Mouse (Mus musculus) mesoderm, embryonic 11.5 days (tissue): ENCODE results near the gene Ckm.

Source experiments
- DNase-seq: peaks from one replicate; pipeline ENCODE4 v3.0.0-alpha.2; 2012; ENCODE audit warnings: low read depth, low spot score

Ckm gene

DNA sequence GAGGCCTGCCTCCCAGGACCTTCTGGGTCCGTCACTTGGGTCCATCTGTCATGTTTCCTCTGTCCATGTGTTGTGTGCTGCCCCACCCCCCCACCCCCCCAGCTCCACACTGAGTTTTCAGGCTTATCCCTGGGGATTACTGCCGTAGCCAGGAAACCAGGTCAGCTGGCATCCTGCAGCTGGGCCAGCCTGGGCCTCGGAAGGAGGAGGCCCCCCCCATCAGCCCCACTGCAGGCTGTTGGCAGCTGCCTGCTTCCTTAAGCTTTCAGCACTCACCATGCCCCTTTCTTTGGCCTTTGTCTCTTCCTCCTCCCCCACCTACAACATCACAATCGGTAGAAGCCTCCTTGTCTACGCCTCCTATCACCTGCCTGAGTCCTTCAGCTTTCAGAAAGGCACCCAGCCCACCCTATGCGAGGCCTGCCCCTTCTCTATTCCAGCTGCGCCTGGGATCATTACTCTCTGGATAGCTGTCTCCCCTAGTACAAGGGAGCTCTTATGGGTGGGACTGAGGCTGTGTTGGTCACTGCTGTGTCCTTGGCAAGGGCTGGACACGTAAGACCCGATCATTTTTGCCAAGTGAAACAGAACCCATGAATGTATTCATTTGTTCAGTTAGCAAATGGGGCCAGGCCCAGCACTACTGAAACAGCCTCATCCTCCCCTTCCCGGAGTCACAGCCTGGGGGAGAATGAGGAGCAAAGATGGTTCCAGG lies 15.7 kb upstream of the Ckm start:
- no peak for DNase-seq

DNA sequence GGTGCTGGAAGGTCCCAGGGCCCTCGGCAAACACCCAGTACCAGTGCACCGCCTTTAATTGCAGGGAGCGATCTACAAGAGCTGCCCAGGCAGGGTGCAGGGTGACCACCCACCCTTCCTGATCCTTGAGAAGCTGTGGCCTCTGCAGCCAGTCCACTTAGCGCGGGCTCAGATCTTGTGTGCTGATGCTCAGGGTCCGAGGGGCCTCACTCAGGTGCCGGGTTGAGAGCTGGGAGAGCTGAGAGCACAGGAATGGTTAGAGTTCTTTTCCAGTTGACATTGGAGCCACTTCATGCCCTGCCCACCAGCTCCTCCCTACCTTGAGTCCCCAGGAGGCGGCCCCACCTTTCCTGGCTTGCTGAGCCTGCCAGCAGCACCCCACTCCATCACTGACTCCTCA lies 10.1 kb upstream of the Ckm start:
- no peak for DNase-seq

DNA sequence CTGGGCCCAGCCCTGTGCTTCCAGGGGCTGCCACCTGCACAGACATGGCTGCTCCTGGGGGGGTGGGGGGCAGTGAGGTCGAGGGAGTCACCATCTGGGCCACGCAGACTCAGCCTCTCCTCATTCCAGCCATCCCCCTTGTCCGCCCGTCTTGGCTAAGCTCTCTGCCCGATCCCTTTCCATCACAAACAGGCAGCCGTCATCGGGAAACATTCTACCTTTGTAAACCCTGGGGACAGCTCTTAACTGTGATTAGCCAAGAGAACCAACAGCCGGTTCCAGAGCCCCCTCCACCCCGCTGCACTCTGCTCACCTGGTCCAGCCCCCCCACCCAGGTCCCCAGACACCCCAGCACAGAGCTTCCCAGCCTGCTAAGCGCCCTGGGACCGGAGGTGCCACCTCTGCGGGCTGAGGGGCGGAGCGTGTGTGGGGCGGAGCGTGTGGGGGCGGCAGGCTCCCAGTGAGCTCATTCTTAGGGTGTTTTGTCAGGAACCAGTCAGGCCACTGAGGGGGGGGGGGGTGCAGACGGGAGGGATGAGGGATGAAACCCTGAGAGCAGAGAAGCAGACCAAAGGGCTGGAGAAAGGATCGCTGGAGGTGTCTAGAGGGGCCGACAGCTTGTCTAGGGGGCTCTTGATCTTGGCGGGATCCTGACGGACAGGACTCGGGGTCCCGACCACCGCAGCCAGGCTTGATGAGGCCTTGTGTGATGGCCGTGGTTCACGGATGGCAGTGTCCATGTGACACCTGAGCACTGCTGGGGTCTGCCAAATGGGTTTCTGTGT lies 4.9 kb upstream of the Ckm start:
- peak; percentile 42 for DNase-seq

DNA sequence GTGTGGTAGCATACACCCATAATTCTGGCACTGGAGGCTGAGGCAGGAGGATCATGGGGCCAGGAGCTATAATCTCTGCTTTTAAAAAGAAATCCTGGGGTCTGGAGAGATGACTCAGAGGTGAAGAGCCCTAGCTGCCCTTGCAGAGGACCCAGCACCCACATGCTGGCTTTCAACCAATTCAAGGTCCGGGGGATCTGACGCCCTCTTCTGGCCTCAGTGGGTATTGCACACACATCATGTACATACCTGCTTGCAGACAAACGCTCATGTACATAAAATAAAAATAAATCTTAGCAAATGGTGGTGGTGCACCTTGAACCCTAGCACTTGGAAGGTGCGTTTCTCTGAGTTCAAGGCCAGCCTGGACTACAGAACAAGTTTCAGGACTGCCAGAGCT lies 3.6 kb upstream of the Ckm start:
- DNase-seq: no peak

DNA sequence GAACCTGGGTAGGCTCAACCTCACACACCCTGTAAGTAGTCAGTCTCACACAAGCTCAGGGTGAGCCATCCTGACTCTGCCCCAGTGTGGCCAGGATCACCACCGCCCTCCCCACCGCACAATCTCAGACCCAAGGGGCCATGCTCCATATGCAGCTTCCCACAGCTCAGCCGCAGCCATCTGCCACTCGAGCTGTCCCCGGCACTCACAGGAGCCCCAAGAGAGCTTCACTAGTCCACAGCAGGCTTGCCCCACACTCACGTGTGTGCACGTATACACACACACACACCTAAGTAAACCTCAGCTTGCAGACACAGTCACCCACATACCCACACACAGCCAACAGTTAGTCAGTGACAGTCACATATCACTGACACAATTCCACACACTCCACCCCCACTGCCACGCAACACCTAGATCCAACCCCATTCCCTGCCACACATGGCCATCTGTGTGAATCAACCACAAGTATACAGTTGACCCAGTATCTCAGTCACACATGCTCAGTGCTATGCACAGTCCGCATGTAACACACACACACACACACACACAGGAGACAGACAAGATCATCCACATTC lies 2.0 kb upstream of the Ckm start:
- DNase-seq: no peak

DNA sequence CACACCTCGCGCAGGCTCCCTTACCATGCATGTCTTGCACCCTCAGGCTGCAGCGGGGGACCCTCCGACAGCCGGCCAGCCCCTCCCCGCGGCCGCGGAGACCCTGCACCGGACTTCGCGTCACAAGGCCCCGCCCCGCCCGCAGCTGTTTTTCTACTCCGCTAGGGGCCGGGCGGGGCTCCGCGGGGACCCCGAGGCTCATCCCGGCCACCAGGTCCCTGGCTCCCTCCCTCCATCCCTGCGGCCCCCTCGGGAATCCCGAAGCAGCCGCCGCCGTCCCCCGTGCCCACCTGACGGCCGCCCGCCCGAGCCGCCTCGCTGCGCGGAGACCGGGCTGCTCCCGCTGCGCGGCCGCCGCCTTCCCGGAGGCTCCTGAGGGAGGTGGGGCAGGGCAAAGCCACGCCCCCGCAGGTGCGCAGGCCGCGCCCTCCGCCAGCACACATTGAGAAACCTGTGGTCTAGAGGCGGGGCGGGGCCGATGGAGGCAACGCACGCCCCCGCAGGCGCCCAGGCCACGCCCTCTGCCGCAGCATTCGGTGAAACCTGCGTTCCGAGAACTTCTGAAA lies 762 bp upstream of the Ckm start, which contains the start of gene Klc3:
Gene Klc3 (minus strand): TSS at position 374 of the 566 bp plus-strand sequence.
- peak; percentile 36 for DNase-seq

DNA sequence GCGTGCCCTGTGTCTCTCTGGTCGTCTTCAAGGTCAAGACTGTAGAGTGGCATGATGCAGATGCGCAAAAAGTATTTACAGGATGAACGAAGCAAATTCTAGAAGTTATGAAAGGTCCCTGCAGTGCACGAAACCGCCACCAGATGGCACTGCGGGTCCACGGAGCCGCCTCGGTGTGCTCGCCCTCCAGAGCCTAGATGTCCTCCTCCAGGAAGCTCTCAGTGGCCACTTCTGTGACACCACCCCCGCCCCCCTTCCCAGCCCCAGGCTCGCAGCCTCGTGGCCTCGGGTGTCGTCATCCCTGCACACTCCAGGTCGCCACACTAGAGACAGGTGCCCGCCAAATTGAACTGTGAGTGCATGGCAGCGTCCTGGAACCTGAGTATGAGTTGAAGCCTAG lies 841 bp downstream of the Ckm start:
- peak; percentile 85 for DNase-seq

DNA sequence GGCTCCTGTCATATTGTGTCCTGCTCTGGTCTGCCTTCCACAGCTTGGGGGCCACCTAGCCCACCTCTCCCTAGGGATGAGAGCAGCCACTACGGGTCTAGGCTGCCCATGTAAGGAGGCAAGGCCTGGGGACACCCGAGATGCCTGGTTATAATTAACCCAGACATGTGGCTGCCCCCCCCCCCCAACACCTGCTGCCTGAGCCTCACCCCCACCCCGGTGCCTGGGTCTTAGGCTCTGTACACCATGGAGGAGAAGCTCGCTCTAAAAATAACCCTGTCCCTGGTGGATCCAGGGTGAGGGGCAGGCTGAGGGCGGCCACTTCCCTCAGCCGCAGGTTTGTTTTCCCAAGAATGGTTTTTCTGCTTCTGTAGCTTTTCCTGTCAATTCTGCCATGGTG lies 5.2 kb downstream of the Ckm start:
- no peak for DNase-seq

DNA sequence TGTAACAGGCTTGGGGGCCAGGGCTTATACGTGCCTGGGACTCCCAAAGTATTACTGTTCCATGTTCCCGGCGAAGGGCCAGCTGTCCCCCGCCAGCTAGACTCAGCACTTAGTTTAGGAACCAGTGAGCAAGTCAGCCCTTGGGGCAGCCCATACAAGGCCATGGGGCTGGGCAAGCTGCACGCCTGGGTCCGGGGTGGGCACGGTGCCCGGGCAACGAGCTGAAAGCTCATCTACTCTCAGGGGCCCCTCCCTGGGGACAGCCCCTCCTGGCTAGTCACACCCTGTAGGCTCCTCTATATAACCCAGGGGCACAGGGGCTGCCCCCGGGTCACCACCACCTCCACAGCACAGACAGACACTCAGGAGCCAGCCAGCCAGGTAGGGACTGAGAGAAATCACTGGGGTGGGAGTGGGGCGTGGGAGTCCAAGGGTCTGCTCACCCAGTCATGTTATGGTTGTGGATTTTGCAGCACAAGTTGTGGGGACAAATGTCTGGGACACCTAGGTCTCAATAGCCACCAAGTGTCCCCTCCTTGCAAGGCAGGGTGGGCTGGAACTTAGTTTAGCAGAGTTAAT lies 6.3 kb downstream of the Ckm start:
- no peak for DNase-seq

DNA sequence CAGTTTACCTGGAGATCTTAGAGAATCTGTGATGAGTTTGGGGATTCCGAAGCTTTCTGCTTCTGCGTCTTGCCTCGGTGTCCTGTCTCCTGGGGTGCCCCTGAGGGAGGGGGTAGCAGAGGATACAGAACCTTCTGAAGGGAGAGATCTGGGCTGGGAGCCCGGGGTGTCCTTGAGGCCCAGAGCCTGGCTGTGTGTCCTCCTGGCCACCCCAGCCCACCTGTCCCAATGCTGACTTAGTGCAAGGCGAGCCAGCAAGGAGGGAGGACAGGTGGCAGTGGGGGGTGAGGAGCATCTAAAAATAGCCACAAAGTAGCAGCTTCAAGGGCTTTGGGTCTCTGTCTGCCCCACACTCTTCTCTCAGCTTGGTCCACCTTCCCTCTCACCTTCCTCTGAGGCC lies 7.2 kb downstream of the Ckm start:
- DNase-seq: no peak

DNA sequence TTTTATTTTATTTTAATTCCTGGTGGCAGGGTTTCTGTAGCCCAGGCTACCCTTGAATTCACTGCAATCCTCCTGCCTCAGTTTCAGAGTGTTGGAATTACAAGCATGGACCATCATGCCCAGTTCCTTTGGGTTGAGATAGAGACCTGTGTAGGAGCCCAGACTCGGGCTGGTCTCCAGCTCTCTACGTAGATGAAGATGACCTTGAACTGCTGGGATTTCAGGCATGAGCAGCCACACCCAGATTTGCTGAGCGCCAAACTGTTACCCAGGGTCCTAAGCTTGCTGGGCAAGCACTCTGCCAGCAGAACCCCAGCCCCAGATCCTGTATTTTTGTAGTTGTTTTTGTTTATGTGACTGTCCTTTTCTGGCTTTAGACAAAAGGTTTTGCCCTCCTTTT lies 8.9 kb downstream of the Ckm start:
- no peak for DNase-seq

DNA sequence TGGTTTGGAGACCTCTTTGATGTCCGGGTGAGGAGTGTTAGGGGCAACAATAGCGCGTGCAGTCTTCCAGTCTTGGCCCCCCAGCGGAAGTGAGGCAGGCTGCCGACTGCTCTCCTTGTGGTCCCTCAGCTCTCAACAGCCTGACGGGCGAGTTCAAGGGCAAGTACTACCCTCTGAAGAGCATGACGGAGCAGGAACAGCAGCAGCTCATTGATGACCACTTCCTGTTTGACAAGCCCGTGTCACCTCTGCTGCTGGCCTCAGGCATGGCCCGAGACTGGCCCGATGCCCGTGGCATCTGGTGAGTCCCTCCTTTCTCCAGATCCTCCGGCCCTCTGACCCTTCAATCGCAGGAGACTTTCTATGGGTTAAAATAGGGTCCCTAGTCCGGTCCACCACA lies 12.0 kb downstream of the Ckm start:
- DNase-seq: no peak

DNA sequence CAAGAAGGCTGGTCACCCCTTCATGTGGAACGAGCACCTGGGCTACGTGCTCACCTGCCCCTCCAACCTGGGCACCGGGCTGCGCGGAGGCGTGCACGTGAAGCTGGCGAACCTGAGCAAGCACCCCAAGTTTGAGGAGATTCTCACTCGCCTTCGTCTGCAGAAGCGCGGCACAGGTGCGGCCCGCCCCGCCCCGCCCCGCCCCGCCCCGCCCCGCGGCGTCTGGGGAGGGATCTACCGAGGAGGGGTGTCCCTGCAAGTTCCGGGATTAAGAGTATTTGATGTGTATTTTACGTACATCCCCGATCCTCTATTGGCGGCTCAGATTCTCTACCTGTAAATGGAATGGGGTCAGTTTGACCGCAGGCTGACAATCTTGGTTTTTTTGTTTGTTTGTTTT lies 15.5 kb downstream of the Ckm start:
- no peak for DNase-seq

DNA sequence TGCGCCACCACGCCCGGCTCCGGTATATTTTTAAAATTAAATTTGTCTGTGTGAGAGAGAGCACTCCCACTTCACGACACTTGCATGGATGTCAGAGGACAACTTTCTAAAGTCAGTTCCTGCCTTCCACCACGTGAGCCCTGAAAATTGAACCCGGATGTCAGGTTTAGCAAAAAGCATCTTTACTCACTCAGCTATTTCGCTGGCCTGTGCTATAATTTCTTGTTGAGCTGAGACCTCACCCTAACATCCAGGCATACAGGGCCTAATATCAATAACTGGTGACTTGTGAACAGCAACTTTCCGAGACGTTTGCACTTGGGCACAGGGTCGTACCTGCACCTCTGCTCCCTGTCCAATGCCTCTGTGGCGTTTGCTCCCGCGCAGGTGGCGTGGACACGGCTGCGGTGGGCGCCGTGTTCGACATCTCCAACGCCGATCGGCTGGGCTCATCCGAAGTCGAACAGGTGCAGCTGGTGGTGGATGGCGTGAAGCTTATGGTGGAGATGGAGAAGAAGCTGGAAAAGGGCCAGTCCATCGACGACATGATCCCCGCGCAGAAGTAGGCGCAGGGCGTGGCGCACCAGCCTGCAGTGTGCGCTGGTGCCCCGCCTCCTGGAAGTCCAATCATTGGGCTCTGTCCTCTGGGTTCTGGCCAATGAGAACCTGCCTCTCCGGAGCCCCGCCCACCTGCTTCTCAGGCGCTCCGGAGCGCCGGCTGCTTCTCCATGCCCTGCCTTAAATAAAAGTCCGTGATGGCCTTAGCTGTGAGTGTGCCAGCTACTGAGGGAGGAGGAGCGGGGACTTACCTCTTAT lies 16.5 kb downstream of the Ckm start:
- DNase-seq: peak; percentile 88

DNA sequence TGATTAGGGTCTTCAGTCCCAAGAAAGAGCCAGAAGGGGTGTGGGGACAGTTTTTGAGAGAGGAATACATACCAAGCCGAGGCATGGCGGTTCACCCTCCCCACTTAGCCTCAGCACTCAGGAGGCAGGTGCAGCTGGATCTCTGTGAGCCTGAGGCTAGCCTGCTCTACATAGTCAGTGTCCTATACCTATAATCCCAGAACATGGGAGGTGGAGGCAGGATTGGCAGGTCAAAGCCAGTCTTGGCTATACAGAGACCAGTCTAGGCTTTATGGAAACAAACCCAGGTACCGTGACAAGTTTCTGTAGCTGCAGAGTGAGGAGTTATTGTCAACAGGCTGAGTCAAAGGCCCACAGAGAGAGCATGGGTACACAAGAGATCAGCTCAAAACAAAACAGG lies 18.5 kb downstream of the Ckm start:
- DNase-seq: no peak

DNA sequence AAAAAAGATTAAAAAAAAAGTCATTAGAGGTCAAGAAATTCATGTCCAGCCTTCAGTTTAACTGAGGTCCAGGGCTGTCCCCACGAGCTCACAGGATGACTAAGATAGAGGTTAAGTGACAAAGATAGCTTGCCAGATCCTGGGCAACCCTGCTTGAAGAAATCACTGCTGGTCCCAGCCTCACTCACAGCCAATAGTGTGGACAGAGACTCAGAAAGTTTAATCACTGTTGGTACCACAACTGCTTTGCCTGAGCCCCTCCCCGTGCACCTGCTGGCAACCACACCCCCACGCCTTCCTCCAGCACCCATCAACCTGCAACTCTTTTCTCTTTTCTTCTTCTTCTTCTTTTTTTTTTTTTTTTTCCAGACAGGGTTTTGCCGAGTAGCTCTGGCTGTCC lies 19.5 kb downstream of the Ckm start:
- DNase-seq: no peak

DNA sequence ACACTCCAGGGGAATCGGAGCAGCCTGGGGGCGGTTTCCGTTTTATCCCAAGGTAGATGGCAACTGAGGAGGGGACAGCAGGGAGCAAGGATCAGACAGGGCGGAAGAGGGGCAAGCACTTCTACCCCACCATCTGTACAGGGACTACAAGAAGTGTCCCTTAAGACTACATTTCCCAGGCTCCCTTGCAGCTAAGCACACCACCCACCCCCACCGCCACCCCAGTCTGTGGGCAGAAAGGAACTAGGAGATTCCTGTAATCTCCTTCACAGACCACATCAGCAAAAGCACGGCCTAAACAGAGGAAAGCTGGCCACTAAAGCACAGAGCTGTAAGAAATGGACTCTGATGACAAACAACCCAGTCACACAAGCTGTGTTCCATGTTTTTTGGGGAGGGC lies 21.8 kb downstream of the Ckm start:
- no peak for DNase-seq

DNA sequence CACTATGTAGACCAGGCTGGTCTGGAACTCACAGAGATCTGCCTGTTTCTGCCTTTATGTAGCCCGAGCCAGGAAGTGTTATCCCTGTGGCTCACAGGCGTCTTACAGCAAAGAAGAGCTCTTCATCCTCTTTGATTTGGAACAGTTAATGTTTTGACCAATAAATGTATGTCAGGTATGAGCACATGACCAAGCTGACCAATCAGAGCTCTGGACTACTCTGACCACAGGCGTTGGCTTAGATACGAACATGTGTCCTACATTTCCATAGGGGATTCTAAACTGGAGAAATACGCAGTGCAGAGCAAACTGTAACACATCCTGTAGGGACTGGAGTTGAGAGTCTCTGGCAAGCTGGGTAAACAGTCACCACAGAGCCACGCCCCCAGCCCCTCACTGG lies 22.3 kb downstream of the Ckm start:
- DNase-seq: no peak

DNA sequence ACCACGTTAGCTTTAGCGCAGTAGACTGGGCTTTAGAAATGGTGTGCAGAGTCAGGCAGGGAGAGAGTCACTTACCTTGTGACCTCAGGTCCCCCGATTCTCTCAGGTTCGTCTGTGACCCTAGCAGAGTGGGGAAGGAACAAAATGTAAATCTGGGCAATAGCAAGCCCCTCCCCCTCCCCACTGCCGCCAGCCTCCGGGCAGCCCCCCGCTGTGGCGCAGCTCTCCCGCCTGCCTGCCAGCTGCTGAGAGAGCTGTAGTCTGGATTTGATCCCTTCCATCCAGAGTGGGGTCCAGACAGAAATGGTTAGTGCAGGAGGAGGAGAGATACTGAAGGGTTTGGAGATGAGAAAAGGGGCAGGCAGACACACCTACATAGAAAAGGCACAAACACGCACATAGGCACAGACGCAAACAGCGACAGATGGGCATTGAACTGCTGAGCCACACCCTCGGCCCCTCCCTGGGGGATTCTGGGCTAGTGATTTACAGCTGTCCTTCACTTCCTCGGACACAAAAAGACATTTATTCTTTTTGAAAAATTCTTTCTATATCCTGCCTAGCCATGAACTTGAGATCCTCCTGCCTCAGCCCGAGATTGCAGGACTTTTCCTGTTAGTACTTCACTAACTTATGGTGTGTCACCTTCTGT lies 23.5 kb downstream of the Ckm start:
- DNase-seq: no peak

DNA sequence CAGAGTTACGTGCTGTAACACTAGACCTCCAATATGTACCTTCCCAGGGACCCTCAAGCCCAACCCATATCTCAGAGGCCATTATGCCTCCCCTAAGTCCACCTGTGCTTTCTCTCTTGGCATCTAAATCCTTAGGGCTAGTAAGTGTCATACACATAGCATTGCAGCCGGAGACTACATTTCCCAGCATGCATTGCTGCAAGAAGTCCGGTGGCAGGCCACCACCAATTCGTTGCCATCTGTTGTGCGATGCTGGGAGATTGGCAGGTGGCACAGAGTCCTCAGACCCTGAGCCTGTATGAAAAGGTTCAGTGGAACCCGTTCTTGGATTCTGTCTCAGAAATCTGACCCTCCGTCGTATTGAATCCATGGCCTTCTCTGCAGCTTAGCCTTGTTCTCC lies 25.1 kb downstream of the Ckm start:
- no peak for DNase-seq

DNA sequence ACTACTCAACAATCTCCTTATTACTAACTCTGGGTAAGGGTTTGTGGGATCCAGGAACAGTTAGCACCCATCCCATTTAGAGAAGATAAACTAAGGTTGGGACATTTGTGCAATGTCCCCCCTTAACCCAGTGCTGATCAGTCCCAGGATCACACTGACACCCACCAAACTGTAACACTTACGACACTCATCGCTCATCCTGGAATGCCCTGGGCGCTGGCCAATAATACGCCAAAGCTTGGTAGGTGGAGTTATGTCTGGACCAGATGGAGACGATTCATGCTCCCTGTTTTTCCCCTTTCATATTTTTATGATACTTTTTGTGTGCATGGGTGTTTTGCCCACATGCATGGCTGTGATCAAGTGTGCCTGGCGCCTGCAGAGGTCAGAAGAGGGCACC lies 25.8 kb downstream of the Ckm start:
- DNase-seq: no peak
